Mouse (Mus musculus) testis, postnatal 14 days (tissue): ENCODE measurements around the gene Hoxc13.

Source experiments
- DNase-seq: peaks from one replicate; pipeline ENCODE4 v3.0.0; 2021; ENCODE audit warnings: low spot score

Gene Hoxc13

GRCm38 (mm10) chr15:102963671-102964640 is 43.1 kb downstream of the Hoxc13 start:
- DNase-seq: no peak

- DNase-seq: no peak
These were observed 44.3 kb downstream of the Hoxc13 start for GRCm38 (mm10) chr15:102965003-102965891.

DNA sequence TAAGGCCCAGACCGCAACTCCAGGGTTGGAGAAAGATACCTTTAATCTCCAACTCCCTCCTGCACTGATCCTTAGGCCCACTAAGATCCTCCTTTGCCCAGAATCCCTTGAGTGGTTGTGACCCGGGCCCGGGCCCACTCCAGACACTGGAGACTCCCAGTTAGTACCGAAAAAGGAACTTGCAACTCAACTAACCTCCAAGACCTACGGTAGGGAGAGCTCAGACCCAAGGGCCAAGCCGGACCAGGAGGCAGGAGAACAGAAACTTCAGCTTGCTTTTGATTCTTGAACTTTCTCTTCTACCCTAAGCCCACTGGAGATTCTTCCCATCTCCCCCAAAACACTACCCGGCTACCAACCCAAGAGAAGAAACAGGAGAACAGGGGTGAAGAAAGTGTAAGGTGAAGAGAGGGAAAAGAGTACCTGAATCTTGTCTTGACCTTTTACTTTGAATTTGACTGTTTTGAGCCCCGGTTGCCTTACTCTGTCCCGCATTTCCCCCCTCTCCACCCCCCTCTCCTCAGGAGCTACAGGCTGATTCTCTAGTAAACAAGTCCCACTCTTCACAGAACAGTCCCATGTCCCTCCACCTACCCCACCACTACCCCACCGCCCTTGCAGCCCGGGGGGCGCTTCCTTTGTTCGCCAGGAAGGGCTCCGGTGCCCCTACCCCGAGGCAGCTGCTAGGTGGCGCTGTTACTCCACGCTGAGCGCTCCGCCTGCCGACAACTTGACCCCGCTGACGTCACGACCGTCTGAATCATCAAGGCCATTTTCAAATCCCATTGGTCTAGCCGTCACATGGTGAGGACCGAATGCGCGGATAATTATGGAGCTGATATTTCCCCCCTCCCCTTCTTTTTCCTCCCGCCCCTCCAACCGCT is 45.2 kb downstream of the Hoxc13 start:
- DNase-seq: peak; percentile 84

GRCm38 (mm10) chr15:102966776-102967311 is 45.9 kb downstream of the Hoxc13 start, which contains the start of gene Hoxc10:
Gene Hoxc10, plus strand, starts transcription at chr15:102966796.
- DNase-seq: no peak

DNA sequence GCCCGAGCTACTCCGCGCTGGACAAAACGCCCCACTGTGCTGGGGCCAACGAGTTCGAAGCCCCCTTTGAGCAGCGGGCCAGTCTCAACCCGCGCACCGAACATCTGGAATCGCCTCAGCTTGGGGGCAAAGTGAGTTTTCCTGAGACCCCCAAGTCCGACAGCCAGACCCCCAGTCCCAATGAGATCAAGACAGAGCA is 46.3 kb downstream of the Hoxc13 start, which contains the start of gene Hoxc5:
Gene Hoxc5, plus strand, starts transcription at position 132 of the 199 bp plus-strand sequence.
- DNase-seq: no peak

GRCm38 (mm10) chr15:102967511-102968397 is 46.9 kb downstream of the Hoxc13 start:
- no peak for DNase-seq

DNA sequence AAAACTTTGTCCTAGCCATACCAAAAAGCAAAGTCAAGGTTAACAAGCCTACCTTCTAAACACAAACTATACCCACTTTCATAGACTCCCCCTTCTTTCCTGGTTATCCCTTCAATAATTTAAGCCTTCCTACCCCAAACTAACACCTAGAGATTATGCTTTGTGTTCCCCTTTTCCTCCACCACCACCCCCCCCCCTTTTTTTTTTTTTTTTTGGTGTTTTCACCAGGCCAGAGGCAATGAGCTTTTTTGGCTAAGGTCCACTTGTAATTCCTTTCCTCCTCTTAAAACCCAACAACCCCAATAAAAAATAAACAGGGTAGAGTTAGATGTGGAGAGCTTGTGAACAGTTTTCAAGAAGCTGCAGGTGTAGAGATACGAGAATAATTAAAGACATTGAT is 48.4 kb downstream of the Hoxc13 start:
- no peak for DNase-seq

- DNase-seq: no peak
These were observed 49.8 kb downstream of the Hoxc13 start for GRCm38 (mm10) chr15:102970740-102971139.

- DNase-seq: no peak
These were observed 51.4 kb downstream of the Hoxc13 start for GRCm38 (mm10) chr15:102972254-102972653.

DNA sequence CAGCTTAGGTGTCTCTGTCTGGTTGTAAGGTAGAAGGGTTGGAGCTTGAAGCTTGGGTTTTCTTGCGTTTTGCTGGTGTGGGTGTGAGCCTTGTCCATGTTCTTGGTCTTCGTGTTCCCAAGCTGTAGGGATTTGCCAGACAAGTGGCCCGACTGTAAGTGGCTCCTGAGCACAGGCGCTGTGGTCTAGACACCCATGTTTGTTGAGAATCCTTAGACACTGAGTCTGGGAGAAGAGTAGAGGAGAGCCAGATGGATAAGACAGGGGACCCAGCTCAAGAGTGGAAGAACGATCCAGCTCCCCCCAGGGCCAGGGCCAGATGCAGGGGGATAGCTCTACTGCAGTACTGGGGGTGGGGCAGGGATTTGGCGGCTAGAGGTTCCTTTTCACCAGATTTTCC is 51.9 kb downstream of the Hoxc13 start:
- DNase-seq: no peak

DNA sequence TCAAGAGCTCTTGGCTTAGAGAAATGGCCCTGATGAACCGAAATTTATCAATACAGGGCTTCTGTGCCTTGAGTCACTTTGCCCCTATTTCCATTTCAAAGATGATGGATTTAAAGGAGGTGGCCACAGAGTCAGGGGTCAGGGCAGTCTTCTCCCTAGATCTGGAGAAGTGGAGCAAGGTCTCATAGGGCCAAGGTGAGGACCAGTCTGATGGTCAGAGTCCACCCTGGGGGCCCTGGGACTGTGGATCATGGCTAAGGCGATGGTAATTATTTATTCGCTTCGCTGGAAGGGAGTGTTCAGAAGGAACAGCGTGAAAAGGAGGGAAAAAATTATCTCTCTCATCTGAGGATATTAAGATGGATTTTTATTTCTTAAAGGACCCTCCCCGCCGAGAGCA is 54.1 kb downstream of the Hoxc13 start:
- no peak for DNase-seq

- no peak for DNase-seq
These were observed 54.8 kb downstream of the Hoxc13 start for GRCm38 (mm10) chr15:102975688-102976111.

DNA sequence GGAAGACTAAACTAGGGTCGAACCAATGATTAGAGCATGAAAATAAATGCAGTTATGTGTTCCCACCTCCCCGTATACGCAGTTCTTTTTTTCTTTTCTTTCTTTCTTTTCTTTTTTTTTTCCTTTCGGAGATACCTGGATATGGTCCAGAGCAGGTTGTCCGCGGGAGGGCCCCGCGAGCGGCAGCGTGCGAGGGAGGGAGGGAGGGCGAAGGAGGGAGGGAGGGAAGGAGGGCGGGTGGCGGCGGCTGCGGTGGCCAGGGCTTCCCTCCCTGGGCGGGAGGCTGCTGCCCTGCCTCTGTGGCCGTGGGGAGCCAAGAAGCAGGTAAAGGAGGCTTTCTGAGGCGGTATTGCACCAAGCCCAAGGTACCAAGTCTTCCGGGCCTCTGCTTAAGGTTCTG is 55.3 kb downstream of the Hoxc13 start, which contains the start of gene Hoxc9:
Gene Hoxc9, plus strand, starts transcription at position 269 of the 400 bp plus-strand sequence.
- no peak for DNase-seq

DNA sequence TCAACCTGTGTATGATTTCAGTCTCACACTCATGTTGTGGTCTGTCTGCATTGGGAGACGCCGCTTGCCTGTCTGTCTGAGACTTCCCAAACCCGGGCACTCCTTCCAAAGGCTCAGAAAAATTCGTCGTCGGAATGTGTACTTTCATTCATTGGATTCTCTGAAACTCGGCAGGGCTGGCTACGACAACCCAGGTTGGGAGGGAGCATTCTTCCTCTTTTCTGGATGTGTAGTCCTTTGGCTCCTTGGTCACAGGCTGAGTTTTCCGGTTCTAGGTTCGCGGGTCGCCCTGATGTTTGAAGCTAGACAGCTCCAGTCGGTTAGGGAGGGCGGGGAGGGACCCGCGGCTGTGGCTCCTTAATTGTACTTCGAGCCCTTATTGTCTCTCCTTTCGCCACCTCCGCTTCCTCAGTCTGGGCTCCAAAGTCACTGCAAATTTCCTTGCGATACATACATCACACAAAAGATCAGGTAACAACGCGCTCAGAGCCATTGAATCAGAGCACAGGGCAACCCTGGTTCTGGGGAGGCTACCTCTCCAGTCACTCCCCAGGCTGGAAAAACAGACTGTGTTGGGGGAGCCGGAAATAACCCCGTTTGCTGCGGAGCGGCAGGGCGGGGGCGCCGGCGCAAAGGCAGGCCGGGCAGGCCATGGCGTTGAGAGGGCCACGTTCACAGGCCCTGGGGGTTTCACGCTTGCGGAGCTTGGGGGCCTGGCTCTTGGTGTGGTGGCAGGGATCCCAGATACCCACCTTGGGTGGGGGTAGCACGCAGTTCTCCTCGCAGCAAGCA is 55.9 kb downstream of the Hoxc13 start:
- DNase-seq: no peak

- no peak for DNase-seq
These were observed 56.6 kb downstream of the Hoxc13 start for GRCm38 (mm10) chr15:102977423-102977974.
